ENCODE assay signal across 13 mouse cellular contexts in the genomic region with DNA sequence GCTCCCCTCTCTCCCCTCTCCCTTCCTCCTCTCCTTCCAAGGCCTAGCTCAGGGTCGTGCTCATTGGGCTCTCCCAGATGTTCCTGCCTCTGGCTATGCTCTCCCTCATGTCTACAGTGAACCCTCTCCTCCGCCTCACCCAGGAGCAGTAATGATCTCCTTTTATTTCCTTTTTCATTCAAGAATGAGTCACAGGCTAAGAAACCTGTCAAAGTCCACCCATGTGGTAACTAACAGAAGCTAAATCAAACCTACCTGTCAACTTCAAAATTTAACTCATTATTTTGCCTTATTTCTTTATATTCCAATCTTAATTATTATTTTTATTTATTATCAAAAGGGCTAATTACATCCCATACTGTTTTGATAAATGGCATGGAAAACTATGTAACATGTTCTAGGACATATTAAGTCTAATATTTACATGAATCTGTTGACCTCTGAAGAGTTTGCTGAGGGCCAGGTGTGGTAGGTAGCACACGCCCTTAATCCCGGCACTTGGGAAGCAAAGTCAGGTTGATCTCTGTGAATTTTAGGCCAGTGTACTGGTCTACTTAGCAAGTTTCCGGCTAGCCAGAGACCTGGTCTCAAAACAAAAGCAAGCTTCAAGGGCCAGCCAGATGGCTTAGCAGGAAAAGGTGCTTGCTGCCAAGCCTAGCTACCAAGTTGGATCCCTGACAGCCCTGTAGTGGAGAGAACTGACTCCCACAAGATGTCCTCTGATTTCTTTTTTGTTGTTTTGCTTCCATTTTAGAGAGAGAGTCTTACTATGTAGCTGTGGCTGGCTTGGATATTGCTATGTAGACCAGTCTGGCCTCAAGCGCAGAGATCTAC. TPM values are rescaled to one million over a fixed set of nuclear protein-coding genes. Genes with fewer than 3 reads are reported as not detected.
DNase-seq lines count a peak whose midpoint lies in the region; ATAC-seq and TF ChIP-seq lines count a peak whose summit lies in the region.
"Had no signal": no experiment of that assay in that cellular context is flagged by ENCODE, and none has a peak within 500 bp of the region (broad histone marks: within the 10 kb centered on the region; RNA-seq: fewer than 3 reads in every experiment).

No protein-coding gene starts in this region.

- no peak for TF ChIP-seq EP300 in liver, postnatal 0 days (IDR thresholded peaks at IDR 0.05; ENCODE audit: low read depth)

- no peak overlapping the region for H3K9ac ChIP-seq in liver, adult 2 months (ENCODE audit: low read depth, low read length)
- H3K9ac ChIP-seq in liver, postnatal 0 days (replicated peaks), result no peak overlapping the region
- no peak overlapping the region for H3K9ac ChIP-seq in intestine, postnatal 0 days (ENCODE audit: low read depth, low read length)
- H3K9ac ChIP-seq: liver, embryonic 15.5 days had no signal

- TF ChIP-seq POLR2A in liver, adult 2 months (IDR thresholded peaks at IDR 0.05; ENCODE audit: extremely low read depth, insufficient read depth, low read length), result no peak

- H3K36me3 ChIP-seq in liver, adult 2 months (ENCODE audit: control insufficient read depth, insufficient read depth, low read length), result no peaks in the 10 kb centered on the region
- no peaks in the 10 kb centered on the region for H3K36me3 ChIP-seq in liver, postnatal 0 days (replicated peaks; ENCODE audit: insufficient read depth, low read length)
- H3K36me3 ChIP-seq in intestine, postnatal 0 days (ENCODE audit: control insufficient read depth, insufficient read depth), result no peaks in the 10 kb centered on the region
- H3K36me3 ChIP-seq: heart, embryonic 10.5 days; liver, embryonic 15.5 days had no signal

- H3K4me2 ChIP-seq in liver, postnatal 0 days (ENCODE audit: low read depth, low read length), result no peak overlapping the region
- H3K4me2 ChIP-seq in intestine, postnatal 0 days (replicated peaks; ENCODE audit: low read depth), result no peak overlapping the region
- H3K4me2 ChIP-seq: liver, embryonic 15.5 days had no signal

- H3K79me2 ChIP-seq in liver, adult 2 months (ENCODE audit: control insufficient read depth, insufficient read depth, low read length), result no peaks in the 10 kb centered on the region

- H3K27me3 ChIP-seq in liver, adult 2 months (ENCODE audit: control insufficient read depth, insufficient read depth, low read length), result no peaks in the 10 kb centered on the region
- H3K27me3 ChIP-seq in liver, postnatal 0 days (ENCODE audit: insufficient read depth, low read length), result no peaks in the 10 kb centered on the region
- no peaks in the 10 kb centered on the region for H3K27me3 ChIP-seq in intestine, postnatal 0 days (replicated peaks; ENCODE audit: control insufficient read depth, insufficient read depth, low read length)
- H3K27me3 ChIP-seq: liver, embryonic 15.5 days had no signal

- no peaks in the 10 kb centered on the region for H3K4me1 ChIP-seq in liver, adult 2 months (ENCODE audit: control insufficient read depth, insufficient read depth, low read length)
- H3K4me1 ChIP-seq in liver, postnatal 0 days (ENCODE audit: insufficient read depth), result no peaks in the 10 kb centered on the region
- H3K4me1 ChIP-seq in intestine, postnatal 0 days (replicated peaks; ENCODE audit: control insufficient read depth, insufficient read depth, low read length), result no peaks in the 10 kb centered on the region

- no peak overlapping the region for H3K27ac ChIP-seq in liver, adult 2 months (replicated peaks; ENCODE audit: insufficient read depth, low read depth, low read length)
- no peak overlapping the region for H3K27ac ChIP-seq in liver, postnatal 0 days (ENCODE audit: low read depth)
- H3K27ac ChIP-seq in intestine, postnatal 0 days (ENCODE audit: low read depth, low read length), result 0 out of 2 replicates have a peak overlapping the region, but pooled peaks have one; percentile 15
- H3K27ac ChIP-seq: heart, embryonic 10.5 days; liver, embryonic 15.5 days; macrophage had no signal

- no peak for TF ChIP-seq CTCF in liver, adult 2 months (IDR thresholded peaks at IDR 0.05; ENCODE audit: low read depth, low read length)
- TF ChIP-seq CTCF in liver, postnatal 0 days (IDR thresholded peaks at IDR 0.05; ENCODE audit: low read depth), result no peak
- TF ChIP-seq CTCF in intestine, postnatal 0 days (IDR thresholded peaks at IDR 0.05; ENCODE audit: low read depth), result no peak

- no peak overlapping the region for H3K4me3 ChIP-seq in liver, adult 2 months (ENCODE audit: insufficient read depth, low read depth, low read length)
- no peak overlapping the region for H3K4me3 ChIP-seq in liver, postnatal 0 days (ENCODE audit: low read depth, low read length)
- no peak overlapping the region for H3K4me3 ChIP-seq in intestine, postnatal 0 days (ENCODE audit: low read depth, low read length)
- H3K4me3 ChIP-seq: erythroblast, embryonic 14.5 days; heart, embryonic 10.5 days; liver, embryonic 15.5 days had no signal

- WGBS in liver, adult 2 months, result 78% methylated on average over 6 of the region's 6 CpGs
- WGBS in liver, postnatal 0 days (ENCODE audit: insufficient replicate concordance), result 84% methylated on average over 6 of the region's 6 CpGs
- WGBS in intestine, postnatal 0 days, result 56% methylated on average over 6 of the region's 6 CpGs

- DNase-seq in adrenal gland, postnatal 10 days, result peak; percentile 42
- no peak for DNase-seq in adrenal gland, adult 18-20 months (ENCODE audit: low spot score in 2 of 2)
- DNase-seq in liver, adult 2 months (ENCODE audit: extremely low read depth, low read depth, low spot score), result peak; percentile 51
- DNase-seq in liver, postnatal 0 days, result no peak
- DNase-seq in cerebellum, adult 18-20 months, result peak; percentile 86 to 92
- DNase-seq in spleen, postnatal 36 days (ENCODE audit: low spot score in 2 of 2), result no peak
- no peak for DNase-seq in kidney, postnatal 14 days
- DNase-seq: kidney, adult 18-20 months had no signal

- ATAC-seq in liver, postnatal 0 days, result no peak
- ATAC-seq in intestine, postnatal 0 days, result peak; percentile 84

- no peaks in the 10 kb centered on the region for H3K9me3 ChIP-seq in liver, postnatal 0 days (ENCODE audit: low read length)
- no peaks in the 10 kb centered on the region for H3K9me3 ChIP-seq in intestine, postnatal 0 days (ENCODE audit: control insufficient read depth)
- H3K9me3 ChIP-seq: heart, embryonic 10.5 days; liver, embryonic 15.5 days had no signal

RNA-seq across cellular contexts. Expression of a gene that starts 51.9 kb away (rescaled TPM):
- total RNA-seq in adrenal gland, postnatal 10 days (2021), result 100 to 1,000 TPM; 104 to 117 TPM
- 100 to 1,000 TPM in 1 of 2 experiments, 10 to 100 TPM in 1; 49.3 to 122 TPM for total RNA-seq in adrenal gland, adult 18-20 months (2021)
- 34.2 and 41.3 TPM in 2 replicates for total RNA-seq in liver, adult 2 months (2014; rRNA removed)
- 30.8 and 35.4 TPM in 2 replicates for polyA plus RNA-seq in liver, adult 2 months (2012; rRNA removed)
- polyA plus RNA-seq in liver, postnatal 0 days (2015; fragmentation: Nextera tagmentation; extraction: Ambion mirVana), result 62.7 and 69.6 TPM in 2 replicates
- 36.6 and 36.7 TPM in 2 replicates for polyA plus RNA-seq in intestine, postnatal 0 days (2015; fragmentation: Nextera tagmentation; extraction: Ambion mirVana)

Comparison
In these comparisons a context has a peak if more than half of its experiments do, and no peak if none do; other contexts are left out.
1. DNase-seq: peak in adrenal gland, postnatal 10 days (single experiment), liver, adult 2 months (single experiment) and cerebellum, adult 18-20 months (2 of 2); none in adrenal gland, adult 18-20 months (0 of 2), liver, postnatal 0 days (single experiment), spleen, postnatal 36 days (0 of 2) and kidney, postnatal 14 days (single experiment).